Mouse (Mus musculus): Measurements from ENCODE around the gene Kcnab3. TPM values are rescaled to one million over a fixed set of nuclear protein-coding genes. Genes with fewer than 3 reads are reported as not detected.

Kcnab3 gene
- polyA plus RNA-seq (2017; shearing (Covaris generic)) = 2.9 TPM

GRCm38 (mm10) chr11:69325628-69326407, at the start of gene Kcnab3:
Gene Kcnab3 (plus strand): TSS chr11:69326258.

GRCm38 (mm10) chr11:69323667-69324111, 2.4 kb upstream of the Kcnab3 start, which contains the start of the genes Cntrob and Trappc1:
Gene Cntrob (minus strand): TSS chr11:69323775.
Gene Trappc1 (plus strand): TSS chr11:69323980.

GRCm38 (mm10) chr11:69340161-69341131, 14.4 kb downstream of the Kcnab3 start, which contains the start of gene Rnf227:
Gene Rnf227 (plus strand): TSS chr11:69340461.

GRCm38 (mm10) chr11:69369215-69369989, 43.3 kb downstream of the Kcnab3 start, which contains the start of gene Chd3:
Gene Chd3 (minus strand): TSS chr11:69369406.

Other genes starting within 250 kb of the Kcnab3 start
- 71.4 TPM for gene Vamp2, start 237.8 kb upstream of the Kcnab3 start, polyA plus RNA-seq (2017; shearing (Covaris generic))
- 9.8 TPM for gene Per1, start 231.0 kb upstream of the Kcnab3 start, polyA plus RNA-seq (2017; shearing (Covaris generic))
- not detected for gene Hes7, start 205.9 kb upstream of the Kcnab3 start, polyA plus RNA-seq (2017; shearing (Covaris generic))
- 0.18 TPM for gene 9130213A22Rik, start 203.7 kb upstream of the Kcnab3 start, polyA plus RNA-seq (2017; shearing (Covaris generic))
- gene Aloxe3, start 200.4 kb upstream of the Kcnab3 start, polyA plus RNA-seq (2017; shearing (Covaris generic)) = 0.10 TPM
- not detected for gene Alox12b, start 169.3 kb upstream of the Kcnab3 start, polyA plus RNA-seq (2017; shearing (Covaris generic))
- gene Alox8, start 128.4 kb upstream of the Kcnab3 start, polyA plus RNA-seq (2017; shearing (Covaris generic)) = 13.7 TPM
- 0.12 TPM for gene Gucy2e, start 89.2 kb upstream of the Kcnab3 start, polyA plus RNA-seq (2017; shearing (Covaris generic))
- 15.9 TPM for gene Cntrob, start 2.5 kb upstream of the Kcnab3 start, polyA plus RNA-seq (2017; shearing (Covaris generic))
- 106 TPM for gene Trappc1, start 2.3 kb upstream of the Kcnab3 start, polyA plus RNA-seq (2017; shearing (Covaris generic))
- gene Rnf227, start 14.2 kb downstream of the Kcnab3 start, polyA plus RNA-seq (2017; shearing (Covaris generic)) = 5.1 TPM
- gene Chd3, start 43.1 kb downstream of the Kcnab3 start, polyA plus RNA-seq (2017; shearing (Covaris generic)) = 111 TPM
- gene Naa38, start 69.2 kb downstream of the Kcnab3 start, polyA plus RNA-seq (2017; shearing (Covaris generic)) = 125 TPM
- gene Cyb5d1, start 69.4 kb downstream of the Kcnab3 start, polyA plus RNA-seq (2017; shearing (Covaris generic)) = 37.6 TPM
- 0.63 TPM for gene Tmem88, start 72.0 kb downstream of the Kcnab3 start, polyA plus RNA-seq (2017; shearing (Covaris generic))
- gene Kdm6b, start 87.4 kb downstream of the Kcnab3 start, polyA plus RNA-seq (2017; shearing (Covaris generic)) = 4.5 TPM
- not detected for gene Dnah2, start 222.9 kb downstream of the Kcnab3 start, polyA plus RNA-seq (2017; shearing (Covaris generic))
- gene Efnb3, start 233.9 kb downstream of the Kcnab3 start, polyA plus RNA-seq (2017; shearing (Covaris generic)) = 0.27 TPM